Mouse (Mus musculus) MEL (cell line): ENCODE results near the gene Ube3b.

Source experiments
- CTCF ChIP-seq, 3 experiments: IDR thresholded peaks in 2 of 3; conservative IDR thresholded peaks in 1 of 3; 2 replicates each; pipeline ENCODE4 v1.5.1; 2011 to 2012; ENCODE audit warnings: low read length in 3 of 3, low read depth in 2 of 3, mild to moderate bottlenecking in 2 of 3, improper control_type of control experiment in 1 of 3, inconsistent platforms in 1 of 3, mixed read lengths in 1 of 3, moderate library complexity in 1 of 3; ENCODE audit not compliant: control insufficient read depth in 1 of 3, insufficient read depth in 1 of 3, poor library complexity in 1 of 3, severe bottlenecking in 1 of 3
- EP300 ChIP-seq, 2 experiments: IDR thresholded peaks; 2 replicates each; pipeline ENCODE4 v1.6.1; 2011; ENCODE audit warnings: improper control_type of control experiment in 2 of 2, low read length in 2 of 2, low read depth in 1 of 2, mild to moderate bottlenecking in 1 of 2
- GABPA ChIP-seq: IDR thresholded peaks from 2 replicates; pipeline ENCODE4 v1.6.1; 2012; ENCODE audit warnings: low read depth, mild to moderate bottlenecking, inconsistent platforms, low read length, improper control_type of control experiment, moderate library complexity
- GATA1 ChIP-seq: IDR thresholded peaks from 2 replicates; pipeline ENCODE4 v1.6.1; 2011; ENCODE audit warnings: low read depth, low read length, improper control_type of control experiment
- HCFC1 ChIP-seq: IDR thresholded peaks from 2 replicates; pipeline ENCODE4 v1.6.1; 2012; ENCODE audit warnings: low read depth, mild to moderate bottlenecking, inconsistent platforms, low read length, improper control_type of control experiment, moderate library complexity
- KAT2A ChIP-seq: conservative IDR thresholded peaks from 2 replicates; pipeline ENCODE4 v1.6.1; 2012; ENCODE audit warnings: low read depth, low read length, improper control_type of control experiment, inconsistent platforms
- MAX ChIP-seq: IDR thresholded peaks from 2 replicates; pipeline ENCODE4 v1.6.1; 2011; ENCODE audit warnings: low read length, improper control_type of control experiment
- POLR2A ChIP-seq, 2 experiments: IDR thresholded peaks; 2 replicates each; pipeline ENCODE4 v1.6.1; 2011 to 2012; ENCODE audit warnings: low read length in 2 of 2, mild to moderate bottlenecking in 2 of 2, control low read depth in 1 of 2, improper control_type of control experiment in 1 of 2, low read depth in 1 of 2, moderate library complexity in 1 of 2; ENCODE audit not compliant: control insufficient read depth in 1 of 2, insufficient read depth in 1 of 2, poor library complexity in 1 of 2
- SIN3A ChIP-seq: IDR thresholded peaks from 2 replicates; pipeline ENCODE4 v1.6.1; 2012; ENCODE audit warnings: low read length, improper control_type of control experiment, inconsistent platforms
- TBP ChIP-seq: IDR thresholded peaks from 2 replicates; pipeline ENCODE4 v1.8.0; 2011; ENCODE audit warnings: low read depth, low read length, improper control_type of control experiment

- TF ChIP-seq POLR2A (IDR thresholded peaks at IDR 0.05; ENCODE audit: control insufficient read depth in 1 of 2, insufficient read depth in 1 of 2, low read depth in 1 of 2, low read length in 2 of 2, poor library complexity in 1 of 2) (no peak), CTCF (IDR thresholded peaks at IDR 0.05 in 2 of 3, conservative IDR thresholded peaks at IDR 0.05 in 1 of 3; ENCODE audit: control insufficient read depth in 1 of 3, insufficient read depth in 1 of 3, low read depth in 2 of 3, low read length in 3 of 3, poor library complexity in 1 of 3, severe bottlenecking in 1 of 3) (no peak), MAX (no peak), GABPA (no peak), KAT2A (no peak), GATA1 (peak; percentile 66), EP300 (IDR thresholded peaks at IDR 0.05; ENCODE audit: low read depth in 1 of 2, low read length in 2 of 2) (peak; percentile 32 to 37), SIN3A (peak; percentile 82), HCFC1 (peak; percentile 52; the same call in 1 of the 2 replicates), TBP (no peak)
These were observed 2.1 kb upstream of the Ube3b start for GRCm38 (mm10) chr5:114378177-114378920.
